Mouse (Mus musculus) c-Kit-positive CD71-negative TER-119-negative erythroid progenitor cells, embryonic 14.5 days (primary cell): ENCODE results near the gene Tm4sf19.

Experiments
- DNase-seq: peaks from one replicate; pipeline ENCODE4 v3.0.0-alpha.2; 2013; ENCODE audit warnings: low read depth

Gene Tm4sf19

GRCm38 (mm10) chr16:32400267-32400666, at the start of gene Tm4sf19:
Tm4sf19 (plus strand) TSS chr16:32400506.
- DNase-seq: no peak

GRCm38 (mm10) chr16:32350776-32351175, 49.5 kb upstream of the Tm4sf19 start:
- DNase-seq: no peak

- DNase-seq: no peak
Observed at GRCm38 (mm10) chr16:32363530-32363929, 36.8 kb upstream of the Tm4sf19 start.

- no peak for DNase-seq
Observed at GRCm38 (mm10) chr16:32371351-32371750, 29.0 kb upstream of the Tm4sf19 start.

- DNase-seq: no peak
Observed at GRCm38 (mm10) chr16:32379575-32379974, 20.7 kb upstream of the Tm4sf19 start.

GRCm38 (mm10) chr16:32382901-32383300, 17.4 kb upstream of the Tm4sf19 start:
- DNase-seq: no peak

- no peak for DNase-seq
Observed at GRCm38 (mm10) chr16:32384885-32385284, 15.4 kb upstream of the Tm4sf19 start.

- no peak for DNase-seq
Observed at GRCm38 (mm10) chr16:32386826-32387225, 13.5 kb upstream of the Tm4sf19 start.

- no peak for DNase-seq
Observed at GRCm38 (mm10) chr16:32389049-32389448, 11.3 kb upstream of the Tm4sf19 start.

- DNase-seq: no peak
Observed at GRCm38 (mm10) chr16:32389841-32390240, 10.5 kb upstream of the Tm4sf19 start.

GRCm38 (mm10) chr16:32390882-32391281, 9.4 kb upstream of the Tm4sf19 start:
- no peak for DNase-seq

GRCm38 (mm10) chr16:32395679-32396540, 4.4 kb upstream of the Tm4sf19 start:
- DNase-seq: no peak

GRCm38 (mm10) chr16:32396541-32396835, 3.8 kb upstream of the Tm4sf19 start:
- DNase-seq: no peak

GRCm38 (mm10) chr16:32398206-32398605, 2.1 kb upstream of the Tm4sf19 start:
- DNase-seq: no peak

- DNase-seq: no peak
Observed at GRCm38 (mm10) chr16:32401335-32401965, 1.1 kb downstream of the Tm4sf19 start.

GRCm38 (mm10) chr16:32402818-32403217, 2.5 kb downstream of the Tm4sf19 start:
- no peak for DNase-seq

GRCm38 (mm10) chr16:32405716-32406115, 5.4 kb downstream of the Tm4sf19 start:
- no peak for DNase-seq

GRCm38 (mm10) chr16:32406671-32407070, 6.4 kb downstream of the Tm4sf19 start:
- no peak for DNase-seq

- no peak for DNase-seq
Observed at GRCm38 (mm10) chr16:32407730-32408129, 7.4 kb downstream of the Tm4sf19 start.

- no peak for DNase-seq
Observed at GRCm38 (mm10) chr16:32417457-32417856, 17.2 kb downstream of the Tm4sf19 start.

- DNase-seq: peak; percentile 83
Observed at GRCm38 (mm10) chr16:32419517-32420483, 19.5 kb downstream of the Tm4sf19 start, which contains the start of gene Tctex1d2. Tctex1d2 (plus strand) TSS chr16:32419702.

GRCm38 (mm10) chr16:32427506-32427905, 27.2 kb downstream of the Tm4sf19 start:
- DNase-seq: no peak
